Mouse (Mus musculus) adrenal gland, postnatal 10 days (tissue): ENCODE measurements around the gene Tmc5. TPM values are rescaled to one million over a fixed set of nuclear protein-coding genes. Genes with fewer than 3 reads are reported as not detected.
A peak's percentile ranks its signal among the peaks of the same experiment; 100 is the strongest.

ENCODE experiments used
- DNase-seq: peaks from one replicate; pipeline ENCODE4 v3.0.0; 2021; ENCODE audit warnings: mixed read lengths
- total RNA-seq, 2 experiments: library from RNA; stranded (reverse); gene quantifications; 2 replicates each; pipeline ENCODE4 v1.2.3; 2021

The Tmc5 gene
- total RNA-seq, 2 experiments from 2014 or later = 0.45 to 0.64 TPM

- DNase-seq = no peak
Measured at GRCm38 (mm10) chr7:118696146-118696545, 99.0 kb downstream of the Tmc5 start.

GRCm38 (mm10) chr7:118697168-118697567 lies 100.1 kb downstream of the Tmc5 start:
- no peak for DNase-seq

- no peak for DNase-seq
Measured at GRCm38 (mm10) chr7:118698882-118699281, 101.8 kb downstream of the Tmc5 start.

- no peak for DNase-seq
Measured at GRCm38 (mm10) chr7:118703144-118703561, 106.1 kb downstream of the Tmc5 start.

- no peak for DNase-seq
Measured at GRCm38 (mm10) chr7:118704001-118704850, 107.1 kb downstream of the Tmc5 start.

GRCm38 (mm10) chr7:118705101-118705961 lies 108.2 kb downstream of the Tmc5 start, which contains the start of gene Gde1:
Gene Gde1 (minus strand): TSS chr7:118705778.
- DNase-seq = peak; percentile 95

GRCm38 (mm10) chr7:118706051-118706450 lies 109.0 kb downstream of the Tmc5 start:
- DNase-seq = no peak

- DNase-seq = no peak
Measured at GRCm38 (mm10) chr7:118706488-118706887, 109.4 kb downstream of the Tmc5 start.

- DNase-seq = no peak
Measured at GRCm38 (mm10) chr7:118707216-118707615, 110.1 kb downstream of the Tmc5 start.

- no peak for DNase-seq
Measured at GRCm38 (mm10) chr7:118708002-118708401, 110.9 kb downstream of the Tmc5 start.

GRCm38 (mm10) chr7:118710776-118711175 lies 113.7 kb downstream of the Tmc5 start:
- DNase-seq = no peak

GRCm38 (mm10) chr7:118712228-118713173 lies 115.4 kb downstream of the Tmc5 start, which contains the start of gene Ccp110:
Gene Ccp110 (plus strand): TSS chr7:118712552.
- peak; percentile 93 for DNase-seq

- no peak for DNase-seq
Measured at GRCm38 (mm10) chr7:118714873-118715272, 117.8 kb downstream of the Tmc5 start.

- DNase-seq = no peak
Measured at GRCm38 (mm10) chr7:118718066-118718465, 121.0 kb downstream of the Tmc5 start.

- DNase-seq = no peak
Measured at GRCm38 (mm10) chr7:118723927-118724326, 126.8 kb downstream of the Tmc5 start.

Other genes with a start within 250 kb of the Tmc5 start
- gene Syt17, start 149.1 kb upstream of the Tmc5 start, total RNA-seq = 10 to 100 TPM in 1 of 2 experiments, 1 to 10 TPM in 1; 9.0 to 11.4 TPM
- 10 to 100 TPM; 19.0 to 21.2 TPM for gene Itpripl2, start 105.3 kb upstream of the Tmc5 start, total RNA-seq
- gene Coq7, start 63.9 kb upstream of the Tmc5 start, total RNA-seq = 10 to 100 TPM; 71.9 to 78.3 TPM
- 1 to 10 TPM; 1.3 to 2.1 TPM for gene Tmc7, start 12.6 kb upstream of the Tmc5 start, total RNA-seq
- 10 to 100 TPM; 90.1 to 93.8 TPM for gene Gde1, start 108.5 kb downstream of the Tmc5 start, total RNA-seq
- gene Ccp110, start 115.3 kb downstream of the Tmc5 start, total RNA-seq = 10 to 100 TPM in 1 of 2 experiments, 1 to 10 TPM in 1; 7.4 to 10.1 TPM
- gene Vps35l, start 142.9 kb downstream of the Tmc5 start, total RNA-seq = 10 to 100 TPM; 54.0 to 61.7 TPM